Mouse (Mus musculus): Measurements from ENCODE around the gene Ext2.

Ext2 gene

DNA sequence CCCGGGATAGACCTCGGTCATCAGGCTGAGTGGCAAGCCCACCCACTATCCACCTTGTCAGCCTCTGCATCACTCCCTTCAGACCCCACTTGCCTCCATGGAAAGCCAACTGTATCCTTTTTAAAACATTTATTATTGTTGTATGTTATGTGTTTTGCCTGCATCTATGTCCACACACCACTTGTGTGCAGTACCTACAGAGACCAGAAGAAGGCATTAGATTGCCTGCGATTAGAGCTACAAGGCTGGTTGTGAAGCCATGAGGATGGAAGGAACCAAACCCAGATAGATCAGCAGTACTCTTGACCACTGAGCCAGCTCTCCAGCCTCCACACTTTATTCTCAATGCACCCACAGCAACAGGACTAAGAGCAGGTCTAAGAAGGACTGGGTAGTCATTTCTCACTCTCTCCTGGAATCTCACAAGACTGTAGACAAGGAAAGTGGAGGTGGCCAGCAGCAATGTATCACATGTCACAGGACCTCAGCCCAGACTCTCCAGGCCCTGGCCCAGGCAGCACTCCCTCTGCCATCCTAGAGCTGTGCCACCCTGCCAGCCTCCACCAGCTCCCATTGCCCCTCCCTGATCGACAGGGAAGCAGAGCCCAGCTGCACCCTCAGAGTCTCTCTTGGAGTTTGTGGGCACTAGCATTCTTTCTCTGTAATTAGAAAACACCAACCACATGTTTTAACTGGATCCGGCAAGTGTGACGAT lies 15.7 kb downstream of the Ext2 start:
- no peak for DNase-seq (ENCODE audit: low spot score)

- DNase-seq (ENCODE audit: low spot score) = no peak
These were observed 16.8 kb downstream of the Ext2 start for GRCm38 (mm10) chr2:93805523-93805922.

DNA sequence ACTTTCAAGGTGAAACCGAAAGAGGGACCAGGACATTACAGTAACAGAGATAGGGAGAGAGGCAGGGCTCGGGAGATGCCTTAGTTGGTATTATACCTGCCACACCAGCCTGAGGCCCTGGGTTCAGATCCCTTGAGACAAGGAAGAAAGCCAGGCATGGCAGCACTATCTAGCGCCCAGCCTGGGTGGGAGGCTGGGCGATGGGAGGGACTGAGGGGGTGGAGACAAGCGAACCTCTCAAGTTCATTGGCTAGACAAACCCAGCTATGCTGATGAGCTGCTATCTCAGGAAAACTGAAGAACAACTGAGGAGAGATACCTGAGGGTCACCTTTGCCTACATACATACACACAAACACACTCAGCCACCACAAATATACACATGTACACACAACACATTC lies 17.3 kb downstream of the Ext2 start:
- DNase-seq (ENCODE audit: low spot score) = no peak

GRCm38 (mm10) chr2:93802947-93803346 lies 19.4 kb downstream of the Ext2 start:
- DNase-seq (ENCODE audit: low spot score) = no peak

DNA sequence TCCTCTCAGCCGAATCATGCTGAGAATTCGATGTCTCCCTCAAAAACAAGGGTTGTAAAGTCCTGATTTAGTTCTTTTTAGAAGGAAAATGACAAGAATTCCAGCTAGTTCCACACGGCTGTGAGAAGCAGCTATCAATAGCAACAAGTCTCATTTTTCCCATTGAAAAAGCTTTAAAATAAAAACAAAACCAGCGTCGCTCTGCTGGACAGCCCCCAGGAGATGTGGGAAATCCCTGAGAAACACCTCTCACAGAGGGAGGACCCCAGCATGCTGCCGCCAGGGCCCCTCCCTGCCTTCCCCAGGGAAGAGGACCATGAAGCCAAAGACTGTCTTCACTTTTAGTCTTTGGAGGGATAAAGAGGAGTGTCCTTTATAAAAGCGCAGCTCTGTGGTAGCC lies 21.3 kb downstream of the Ext2 start:
- no peak for DNase-seq (ENCODE audit: low spot score)

DNA sequence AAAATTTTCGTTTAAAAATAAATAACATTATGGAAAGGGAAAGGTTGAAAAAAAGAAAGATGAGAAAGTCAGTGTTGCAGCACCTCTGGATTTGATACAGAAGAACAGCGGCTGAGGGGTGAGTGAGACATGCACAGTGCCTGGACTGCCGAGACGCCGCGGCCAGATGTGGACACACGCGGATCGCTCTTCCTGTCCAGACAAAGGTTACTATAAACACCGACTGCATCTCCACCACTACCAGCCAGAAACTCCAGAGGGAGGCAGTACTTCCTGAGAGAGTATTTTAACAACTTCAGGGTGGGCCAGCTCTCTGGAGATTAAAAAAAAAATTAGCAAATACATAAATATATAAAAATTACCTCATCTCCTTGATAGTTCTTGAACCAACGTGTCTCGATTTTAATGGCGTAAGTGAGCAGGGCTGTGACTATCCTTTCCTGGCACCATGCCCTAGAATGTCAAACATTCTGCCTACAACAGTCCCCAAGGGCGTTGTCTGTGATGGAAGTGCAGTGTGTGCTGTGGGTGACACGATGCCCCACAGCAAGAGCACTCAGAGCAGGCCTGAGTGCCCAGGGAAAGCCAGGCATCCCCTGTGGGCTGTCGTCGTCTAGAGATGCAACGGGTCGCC lies 25.1 kb downstream of the Ext2 start:
- DNase-seq (ENCODE audit: low spot score) = no peak

GRCm38 (mm10) chr2:93794375-93794774 lies 28.0 kb downstream of the Ext2 start:
- no peak for DNase-seq (ENCODE audit: low spot score)

DNA sequence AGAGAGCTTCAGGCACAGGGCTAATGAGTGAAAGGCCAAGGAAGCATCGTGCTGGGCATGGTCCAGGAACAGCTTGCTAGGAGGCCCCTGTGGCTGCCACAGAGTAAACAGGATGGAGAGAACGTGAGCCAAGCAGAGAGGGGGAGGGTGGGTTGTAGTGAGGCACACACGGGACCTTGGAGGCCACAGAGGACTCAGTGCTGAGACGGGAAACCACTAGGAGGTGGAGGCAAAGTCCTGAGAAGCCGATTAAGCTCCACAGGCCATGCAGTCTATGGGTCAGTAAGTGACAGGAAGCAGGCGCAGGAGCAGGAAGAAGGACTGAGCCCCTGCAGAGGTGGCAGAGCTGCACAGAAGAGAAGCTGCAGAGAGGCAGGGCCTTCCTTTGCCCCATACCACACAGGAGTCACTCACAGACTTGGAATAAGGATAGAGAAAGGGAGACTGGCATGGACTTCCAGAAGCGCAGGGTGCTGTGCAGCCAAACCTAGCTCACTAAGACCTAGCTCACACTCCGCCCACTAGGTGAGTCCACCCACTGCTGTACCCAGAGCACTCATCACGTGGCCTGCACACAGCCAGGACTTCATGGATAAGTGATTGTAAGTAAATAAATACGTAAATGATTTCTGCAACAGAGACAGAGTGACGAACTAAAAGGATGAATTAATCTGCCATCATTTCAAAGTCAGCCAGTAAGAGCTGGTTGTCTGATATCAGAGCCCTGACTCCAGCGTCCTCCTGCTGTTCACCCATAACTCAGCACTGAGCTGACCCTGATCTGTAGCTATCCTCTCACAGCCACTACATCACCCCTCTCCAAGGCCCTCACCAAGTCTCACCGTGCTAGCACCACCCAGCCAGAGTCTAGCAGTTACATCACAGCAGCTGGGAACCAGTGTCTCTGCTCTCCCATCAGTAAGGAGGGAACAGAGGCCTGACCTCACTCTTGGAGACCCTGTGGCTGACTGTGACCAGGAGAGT lies 30.6 kb downstream of the Ext2 start:
- peak; percentile 40 for DNase-seq (ENCODE audit: low spot score)

DNA sequence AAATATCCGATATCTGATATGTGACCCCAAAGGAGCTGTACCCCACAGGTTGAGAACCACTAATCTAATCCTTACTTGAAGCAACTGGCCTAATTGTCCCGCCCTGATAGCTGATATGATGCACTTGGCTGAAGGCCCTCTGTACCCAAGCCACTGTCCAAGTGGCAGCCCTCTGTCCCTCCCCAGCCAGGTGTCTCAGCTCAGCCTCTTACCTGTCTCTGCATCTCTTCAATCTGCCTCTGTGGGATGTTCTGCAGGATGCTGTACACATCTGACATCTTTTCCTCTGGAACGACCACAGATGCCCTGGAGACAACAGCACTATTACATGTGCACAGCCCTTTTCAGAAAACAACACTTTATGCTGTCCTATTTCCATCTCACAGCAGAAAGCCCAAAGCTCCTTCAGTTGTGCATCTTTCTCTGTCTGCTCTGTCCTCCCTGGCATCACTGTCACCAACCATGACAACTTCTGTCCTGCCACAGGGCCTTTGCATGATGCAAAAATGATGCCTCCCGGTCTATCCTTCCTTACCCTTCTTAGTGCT lies 31.5 kb downstream of the Ext2 start:
- DNase-seq (ENCODE audit: low spot score) = no peak

- no peak for DNase-seq (ENCODE audit: low spot score)
These were observed 33.8 kb downstream of the Ext2 start for GRCm38 (mm10) chr2:93788557-93788956.

GRCm38 (mm10) chr2:93786175-93786574 lies 36.2 kb downstream of the Ext2 start:
- DNase-seq (ENCODE audit: low spot score) = peak; percentile 75

- no peak for DNase-seq (ENCODE audit: low spot score)
These were observed 37.0 kb downstream of the Ext2 start for GRCm38 (mm10) chr2:93785432-93785798.

DNA sequence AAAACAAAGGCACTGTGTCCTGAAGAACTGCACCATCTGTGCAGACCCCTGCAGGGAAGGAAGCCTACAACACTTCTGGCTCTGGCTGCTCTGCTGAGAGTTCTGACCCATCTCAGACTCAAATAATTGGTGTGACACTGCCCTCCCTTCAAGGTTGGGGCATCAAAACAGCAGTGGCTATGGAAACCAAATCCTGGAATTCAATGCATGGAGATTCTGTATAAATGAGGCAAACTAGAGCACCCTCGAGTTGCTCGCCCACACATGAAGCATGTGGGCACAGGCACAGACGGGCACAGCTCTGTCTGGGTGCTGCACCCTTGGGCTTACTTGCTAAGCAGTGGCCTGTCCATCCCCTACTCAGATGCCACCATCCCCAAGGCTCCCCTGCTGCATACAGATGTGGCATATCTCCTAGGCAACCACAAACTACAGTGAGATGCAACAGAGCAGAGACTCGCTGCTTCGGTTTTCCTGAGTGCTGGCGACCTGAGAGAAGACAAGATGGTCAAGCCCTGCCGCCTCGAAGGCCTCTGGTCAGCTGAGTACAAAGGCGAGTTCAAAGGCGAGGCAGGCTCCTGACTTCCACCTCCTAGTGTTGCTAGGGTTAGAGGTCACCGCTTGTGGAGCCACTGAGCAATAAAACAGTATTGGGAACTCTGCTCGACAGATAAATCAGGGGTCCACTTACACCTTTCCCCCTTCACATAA lies 37.5 kb downstream of the Ext2 start:
- DNase-seq (ENCODE audit: low spot score) = no peak

DNA sequence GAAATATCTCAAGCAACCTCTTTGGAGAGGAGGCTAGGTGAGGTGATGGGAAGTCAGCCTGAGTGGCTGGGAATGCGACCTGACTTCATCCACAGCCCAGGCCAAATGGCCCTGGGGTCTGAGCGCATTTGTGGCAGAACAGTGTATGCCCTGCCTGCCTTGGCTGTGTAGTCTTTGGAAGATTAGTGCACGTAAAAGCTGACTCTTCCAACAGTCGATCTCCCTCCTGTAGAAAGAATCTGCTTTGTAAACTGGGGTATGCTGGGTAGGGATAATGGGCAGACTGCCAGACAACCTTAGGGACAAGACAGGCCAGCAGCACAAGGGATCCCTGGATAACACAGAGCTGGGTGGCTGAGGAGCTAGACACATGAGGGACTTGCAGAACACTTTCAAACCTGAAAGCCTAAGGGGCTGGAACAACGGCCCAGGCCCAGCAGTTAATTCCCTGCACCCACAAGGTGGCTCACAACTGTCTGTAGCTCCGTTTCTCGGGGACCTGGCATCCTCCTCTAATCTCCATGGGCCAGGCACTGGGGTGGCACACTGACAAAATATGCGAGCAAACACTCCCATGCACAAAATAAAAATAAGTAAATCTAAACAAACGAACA lies 38.3 kb downstream of the Ext2 start:
- DNase-seq (ENCODE audit: low spot score) = no peak

- DNase-seq (ENCODE audit: low spot score) = no peak
These were observed 39.7 kb downstream of the Ext2 start for GRCm38 (mm10) chr2:93782682-93783081.

- no peak for DNase-seq (ENCODE audit: low spot score)
These were observed 40.2 kb downstream of the Ext2 start for GRCm38 (mm10) chr2:93782156-93782555.

- DNase-seq (ENCODE audit: low spot score) = no peak
These were observed 41.8 kb downstream of the Ext2 start for GRCm38 (mm10) chr2:93780528-93780927.

- DNase-seq (ENCODE audit: low spot score) = no peak
These were observed 42.5 kb downstream of the Ext2 start for GRCm38 (mm10) chr2:93779897-93780208.

DNA sequence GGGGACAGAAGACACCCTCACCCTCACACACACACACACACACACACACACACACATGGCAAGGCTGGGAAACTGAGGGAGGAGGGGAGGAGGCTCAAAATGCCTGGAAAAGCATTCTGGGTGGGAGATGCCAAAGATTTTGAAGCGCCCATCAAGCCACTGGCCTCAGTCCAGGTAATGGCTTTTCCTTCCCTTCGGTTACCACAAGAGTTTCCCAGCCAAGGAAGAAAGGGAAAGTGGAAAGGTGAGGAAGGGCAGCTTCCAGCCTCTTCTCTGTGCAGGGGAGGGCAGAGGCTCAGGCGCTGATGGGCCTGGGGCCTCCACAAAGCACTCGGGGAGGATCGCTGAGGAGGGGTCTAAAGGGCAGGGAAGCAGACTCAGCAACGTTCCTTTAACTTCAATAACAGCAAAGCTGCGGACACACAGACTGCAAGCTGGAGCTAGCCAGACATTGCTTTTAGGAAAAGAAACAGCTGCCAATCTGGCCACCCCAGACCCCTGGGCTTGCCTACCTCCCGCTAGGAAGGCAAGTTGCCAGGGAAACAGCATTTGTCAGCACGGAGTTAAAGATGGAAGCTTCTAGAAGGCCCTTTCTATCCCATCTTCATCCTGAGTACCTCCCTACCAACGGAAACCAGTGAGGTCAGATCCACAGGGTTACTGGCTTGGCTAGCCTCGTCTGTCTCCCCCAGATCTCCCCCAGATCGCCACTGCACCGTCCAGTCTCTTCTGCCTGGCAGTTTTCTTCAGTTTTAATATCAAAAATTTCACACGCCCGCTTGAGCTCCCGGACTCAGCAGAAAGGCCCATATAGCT lies 43.1 kb downstream of the Ext2 start:
- no peak for DNase-seq (ENCODE audit: low spot score)

DNA sequence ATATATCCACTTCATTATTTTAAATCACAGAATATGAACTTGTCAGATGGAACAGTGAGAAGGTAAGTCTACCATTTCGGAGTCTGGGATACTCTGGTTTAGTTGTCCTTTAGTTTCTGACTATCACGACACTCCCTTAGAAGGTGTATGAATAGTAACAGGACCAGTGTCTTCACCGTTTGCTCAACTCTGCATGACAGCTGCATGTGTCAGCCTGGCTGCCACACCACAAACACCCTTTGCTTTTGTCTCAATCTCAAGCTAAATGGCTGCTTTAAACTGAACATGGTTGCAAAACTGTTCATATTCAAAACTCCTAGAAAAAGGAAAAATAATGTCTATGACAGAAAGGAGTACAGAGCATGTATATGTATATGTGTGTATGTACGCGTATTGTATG lies 43.8 kb downstream of the Ext2 start:
- no peak for DNase-seq (ENCODE audit: low spot score)

- no peak for DNase-seq (ENCODE audit: low spot score)
These were observed 45.3 kb downstream of the Ext2 start for GRCm38 (mm10) chr2:93777056-93777430.
